Mouse (Mus musculus) testis, adult 10 weeks (tissue): ENCODE measurements around the gene Ralb. TPM values are rescaled to one million over a fixed set of nuclear protein-coding genes. Genes with fewer than 3 reads are reported as not detected.

Experiments used
- polyA plus RNA-seq: library from polyadenylated mRNA; stranded (reverse); fragments of 350-450 nt; fragmentation: Illumina TruSeq; extraction: RNeasy Lipid Tissue Mini Kit (QIAGEN cat#74804); gene quantifications from one replicate; pipeline ENCODE4 v1.2.3, GENCODE M21; 2014; ENCODE audit warnings: low read depth, low replicate concordance

The Ralb gene
- 10.5 TPM for polyA plus RNA-seq

DNA sequence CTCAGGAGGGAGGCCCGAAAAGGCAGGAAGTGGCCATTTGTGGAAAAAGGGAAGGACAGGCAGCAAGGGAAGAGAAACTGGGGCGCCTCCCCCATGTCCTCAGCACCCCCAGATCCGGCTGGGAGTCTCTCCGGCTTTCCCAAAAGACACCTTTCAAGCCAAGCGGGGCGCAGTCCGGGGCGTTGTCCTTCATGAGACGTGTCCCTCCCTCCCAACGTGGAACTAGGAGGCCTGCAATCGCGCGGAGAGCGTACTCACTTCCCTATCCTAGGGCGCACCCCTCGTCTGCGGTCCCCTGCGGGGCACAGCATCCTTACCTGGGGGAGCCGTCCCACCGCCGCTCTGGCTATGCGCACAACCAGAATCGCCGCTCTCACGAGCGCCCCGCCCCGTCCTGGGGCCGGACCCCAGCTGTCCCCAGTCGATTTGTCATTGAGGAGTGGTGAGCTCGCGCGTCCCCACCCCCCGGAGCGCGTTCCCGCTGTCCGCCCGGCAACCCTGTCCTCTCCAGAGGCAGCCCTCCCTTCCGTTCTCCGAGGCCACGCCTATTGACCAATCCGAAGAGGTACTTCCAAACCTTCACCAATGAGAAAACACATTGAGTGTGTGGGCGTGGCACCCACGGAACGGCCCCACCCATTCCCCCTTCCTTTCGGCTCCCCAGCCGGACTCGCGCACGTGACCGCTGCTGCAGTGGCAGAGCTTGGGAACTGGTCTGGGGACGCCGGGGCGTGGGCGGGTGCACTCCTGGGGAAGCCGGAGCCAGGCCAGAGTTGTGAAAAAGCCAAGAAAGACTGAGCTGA, at the start of gene Ralb:
Gene Ralb (minus strand): TSS at position 535 of the 803 bp plus-strand sequence.

DNA sequence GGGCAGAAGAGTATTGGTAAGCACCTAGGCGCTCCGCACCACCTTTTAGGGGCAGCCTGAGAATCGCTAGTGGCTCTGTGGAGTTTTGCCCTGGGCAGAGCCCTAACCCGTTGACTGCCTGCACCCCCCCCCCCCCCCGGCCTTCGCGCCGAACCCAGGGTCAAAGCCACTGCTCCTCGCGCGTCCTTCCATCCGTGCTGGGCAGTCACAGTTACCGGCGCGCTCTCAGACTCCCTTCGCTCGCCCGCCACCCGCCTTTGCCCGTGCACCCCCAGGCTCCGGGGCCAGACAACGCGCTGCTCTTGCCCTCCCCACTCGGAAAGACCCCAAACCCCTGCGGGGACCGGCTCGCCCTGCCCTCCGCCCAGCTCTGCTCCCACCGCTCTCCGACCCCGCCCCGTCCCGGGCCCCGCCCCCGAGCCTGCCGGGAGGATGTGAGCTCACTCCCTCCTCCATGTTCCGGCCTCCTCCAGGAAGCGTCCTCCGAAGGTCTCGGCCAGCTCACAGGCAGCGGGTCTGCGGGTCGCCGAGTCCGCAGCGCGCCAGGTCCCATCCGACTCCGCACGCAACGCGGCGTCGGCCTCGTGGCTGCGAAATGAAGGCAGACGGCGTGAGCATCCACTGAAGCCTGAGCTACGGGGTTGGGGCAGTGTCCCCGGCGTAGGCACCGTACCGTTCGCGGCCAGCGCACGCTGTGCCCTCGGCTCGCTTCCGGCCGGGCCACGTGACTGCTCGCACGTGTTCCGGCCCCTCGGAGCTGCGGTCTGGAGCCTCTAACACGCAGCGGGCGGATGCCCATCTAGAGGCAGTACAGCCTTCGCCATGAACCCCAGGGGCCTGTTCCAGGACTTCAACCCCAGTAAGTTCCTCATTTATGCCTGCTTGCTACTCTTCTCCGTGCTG, 21.3 kb upstream of the Ralb start, which contains the start of gene Tmem185b:
Gene Tmem185b (plus strand): TSS at position 472 of the 903 bp plus-strand sequence.

DNA sequence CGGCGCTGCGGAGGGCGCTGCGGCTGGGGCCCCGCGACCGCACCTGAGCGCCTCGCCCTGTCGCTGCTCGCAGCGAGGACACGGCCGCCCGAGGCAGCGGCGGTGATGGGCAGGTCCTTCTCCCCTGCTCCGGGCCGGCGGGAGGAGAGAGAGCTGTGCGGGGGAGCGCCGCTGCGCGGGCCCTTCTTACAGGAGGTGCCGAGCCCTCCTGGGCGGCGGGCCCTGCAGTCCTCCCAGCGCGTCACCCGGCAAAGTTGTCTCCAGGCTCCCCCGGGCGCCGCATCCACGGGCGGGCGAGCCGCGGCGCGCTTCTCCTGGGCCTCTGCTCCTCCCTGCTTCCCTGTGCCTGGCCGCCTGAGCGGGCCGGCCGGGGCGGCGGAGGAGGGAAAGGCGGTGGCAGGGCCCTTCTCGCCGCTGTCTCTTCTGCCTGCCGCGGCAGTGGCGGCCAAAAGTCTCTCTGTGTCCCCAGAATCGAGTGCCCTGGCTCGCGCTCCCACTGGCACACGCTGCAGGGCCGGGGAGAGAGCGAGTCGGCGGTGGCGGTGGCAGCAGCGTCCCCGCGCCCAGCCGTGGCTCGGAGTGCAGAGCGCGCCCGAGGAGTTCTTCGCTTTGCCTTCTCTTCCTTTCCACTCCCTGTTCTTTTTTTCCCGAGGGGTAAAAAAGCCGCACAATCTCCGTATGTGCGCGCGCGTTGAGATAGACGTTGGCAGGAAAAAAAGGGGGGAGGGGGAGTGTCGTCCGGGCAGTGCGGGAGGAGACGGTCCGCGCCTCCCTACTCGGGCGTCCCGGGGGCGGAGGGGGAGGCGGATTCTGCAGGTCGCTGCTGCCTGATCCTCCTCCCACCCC, 82.8 kb downstream of the Ralb start, which contains the start of gene Inhbb:
Gene Inhbb (minus strand): TSS at position 673 of the 846 bp plus-strand sequence.

Other genes with a start within 250 kb of the Ralb start
- 7.8 TPM for gene Inhbb, start 82.5 kb downstream of the Ralb start, polyA plus RNA-seq
- 13.3 TPM for gene Tmem185b, start 21.4 kb upstream of the Ralb start, polyA plus RNA-seq
- gene Epb41l5, start 144.2 kb upstream of the Ralb start, polyA plus RNA-seq, result 26.4 TPM